Mouse (Mus musculus): ENCODE results near the gene Maff.

The Maff gene

GRCm38 (mm10) chr15:79392527-79392926 is 46.1 kb downstream of the Maff start:
- no peak for DNase-seq (ENCODE audit: extremely low spot score, low spot score)

GRCm38 (mm10) chr15:79393101-79393500 is 46.7 kb downstream of the Maff start:
- no peak for DNase-seq (ENCODE audit: extremely low spot score, low spot score)

GRCm38 (mm10) chr15:79394842-79395241 is 48.4 kb downstream of the Maff start:
- no peak for DNase-seq (ENCODE audit: extremely low spot score, low spot score)

- no peak for DNase-seq (ENCODE audit: extremely low spot score, low spot score)
Measured at GRCm38 (mm10) chr15:79395281-79395680, 48.9 kb downstream of the Maff start.

GRCm38 (mm10) chr15:79396736-79397135 is 50.3 kb downstream of the Maff start:
- DNase-seq (ENCODE audit: extremely low spot score, low spot score), result no peak

GRCm38 (mm10) chr15:79399231-79400052 is 53.0 kb downstream of the Maff start:
- DNase-seq (ENCODE audit: extremely low spot score, low spot score), result no peak

- no peak for DNase-seq (ENCODE audit: extremely low spot score, low spot score)
Measured at GRCm38 (mm10) chr15:79400134-79400974, 53.9 kb downstream of the Maff start.

GRCm38 (mm10) chr15:79400975-79401365 is 54.5 kb downstream of the Maff start:
- no peak for DNase-seq (ENCODE audit: extremely low spot score, low spot score)

GRCm38 (mm10) chr15:79402176-79402575 is 55.8 kb downstream of the Maff start:
- DNase-seq (ENCODE audit: extremely low spot score, low spot score), result no peak

- DNase-seq (ENCODE audit: extremely low spot score, low spot score), result peak; percentile 84
Measured at GRCm38 (mm10) chr15:79402836-79403762, 56.7 kb downstream of the Maff start, which contains the start of gene Tmem184b. Tmem184b (minus strand) TSS chr15:79403569.

GRCm38 (mm10) chr15:79403763-79404210 is 57.4 kb downstream of the Maff start:
- DNase-seq (ENCODE audit: extremely low spot score, low spot score), result peak; percentile 23

GRCm38 (mm10) chr15:79404277-79404676 is 57.9 kb downstream of the Maff start:
- DNase-seq (ENCODE audit: extremely low spot score, low spot score), result no peak

GRCm38 (mm10) chr15:79406564-79406963 is 60.1 kb downstream of the Maff start:
- DNase-seq (ENCODE audit: extremely low spot score, low spot score), result no peak
